Mouse (Mus musculus) mouse trophoblast stem cell (cell line): ENCODE measurements around the gene Fsd1l.
"Not testable (repeated sequence)": the region's sequence is repeated elsewhere in the genome, so short reads cannot be mapped to it uniquely, and the experiment has no call there.

Experiments
- in situ Hi-C, 2 experiments: fragments of 300-500 bp; cut with MseI, MboI; formaldehyde crosslinking; loops; 2 replicates in 1 of 2; 3 replicates in 1 of 2; pipeline ENCODE4 v1.15.1; 2025

Gene Fsd1l

DNA sequence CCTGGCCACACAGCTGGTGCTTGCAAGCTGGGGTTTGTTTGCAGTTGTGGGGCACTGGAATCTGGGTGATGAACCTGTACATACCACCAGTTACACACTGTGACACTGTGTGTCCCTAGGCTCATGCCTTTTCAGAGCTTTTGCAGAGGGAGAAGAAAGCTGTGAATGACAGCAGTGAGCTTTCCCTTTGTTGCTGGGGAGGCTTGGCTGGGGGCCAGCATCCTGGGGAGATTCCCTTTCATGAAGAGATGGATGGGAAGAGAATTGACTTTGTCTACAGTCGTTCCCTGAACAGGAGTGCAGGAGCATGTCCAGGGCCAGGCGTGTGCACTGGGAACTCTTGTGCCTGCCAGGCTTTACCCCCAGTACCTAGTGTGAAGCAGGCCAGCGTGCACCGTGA is 6.5 kb upstream of the Fsd1l start:
- in situ Hi-C loops, result loop anchor here in 1 of 2 experiments (25.0 kb wide), 1 partner anchor 212 kb away; the partner anchor contains the start of gene Tmem38b

DNA sequence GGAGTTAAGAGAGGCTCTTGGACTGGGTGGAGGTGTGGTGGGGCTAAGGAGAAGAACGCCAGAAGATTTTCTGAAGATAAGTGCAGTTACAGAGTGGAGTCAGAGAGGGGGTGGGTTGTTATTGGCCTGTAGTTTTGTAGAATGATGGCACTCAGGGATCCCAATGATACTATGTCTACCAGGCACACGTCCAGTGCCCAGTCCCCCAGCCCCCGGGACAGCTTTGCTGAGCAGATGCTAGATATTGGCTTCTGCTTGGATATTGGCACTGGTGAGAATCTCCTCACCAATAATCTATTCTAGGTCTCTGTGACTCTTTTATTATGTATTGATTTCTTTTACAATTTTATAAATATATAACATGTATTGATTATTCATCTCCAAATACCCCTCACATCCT is 6.0 kb upstream of the Fsd1l start:
- in situ Hi-C loops, result no loop called here

DNA sequence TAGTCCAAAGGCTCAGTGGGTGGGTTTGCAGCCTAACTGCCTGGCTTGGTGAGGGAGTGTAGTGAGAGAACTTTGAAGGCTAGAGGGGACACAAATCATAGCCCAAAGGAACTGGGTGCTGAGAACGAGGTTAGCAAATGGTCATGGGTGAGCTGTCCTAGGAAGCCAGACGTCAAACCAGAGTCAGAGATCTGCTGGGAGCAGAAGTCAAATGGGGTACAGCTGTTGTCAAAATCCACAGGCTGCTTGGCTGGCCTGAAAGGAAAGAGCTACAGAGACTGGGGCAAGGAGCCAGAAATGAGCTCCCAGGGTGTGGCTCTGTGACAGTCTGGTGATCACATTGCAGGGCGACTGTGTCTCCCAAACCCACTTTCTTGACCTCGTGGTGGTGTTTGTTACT is 2.3 kb upstream of the Fsd1l start:
- in situ Hi-C loops, result no loop called here

DNA sequence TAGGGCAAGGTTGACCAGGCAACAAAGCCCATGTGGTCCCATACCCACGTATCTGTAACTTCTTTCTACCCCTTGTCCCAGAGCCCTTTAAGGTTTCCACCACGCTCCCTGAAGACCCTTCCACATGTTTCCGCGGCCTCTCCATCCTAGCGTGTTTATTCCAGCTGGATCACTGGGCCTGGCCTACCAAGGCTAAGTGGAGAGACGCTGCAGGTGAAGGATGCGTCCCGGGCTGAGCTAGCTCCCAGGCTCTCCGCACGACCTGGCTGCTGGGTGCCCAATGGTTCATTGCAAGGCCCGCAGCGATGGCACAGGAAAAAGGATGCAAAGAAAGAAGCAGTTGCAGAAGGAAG is 332 bp upstream of the Fsd1l start:
- in situ Hi-C loops, result no loop called here

DNA sequence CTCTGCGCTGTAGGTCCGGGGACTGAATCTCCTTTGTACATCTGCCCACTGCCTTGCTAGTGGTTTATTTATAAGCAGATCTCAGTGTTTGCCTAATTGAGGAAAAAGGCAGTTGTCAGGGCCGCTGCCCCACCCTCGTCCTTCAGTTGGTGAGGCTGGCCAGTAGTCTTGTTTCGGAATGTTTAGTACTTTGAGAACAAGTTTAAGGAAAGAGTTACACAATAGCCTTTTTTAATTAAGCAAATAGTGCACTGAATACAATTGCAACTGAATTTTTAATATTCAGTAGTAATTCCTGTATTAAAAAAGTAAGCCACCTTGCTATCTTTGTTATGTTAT is 709 bp downstream of the Fsd1l start:
- in situ Hi-C loops, result no loop called here

DNA sequence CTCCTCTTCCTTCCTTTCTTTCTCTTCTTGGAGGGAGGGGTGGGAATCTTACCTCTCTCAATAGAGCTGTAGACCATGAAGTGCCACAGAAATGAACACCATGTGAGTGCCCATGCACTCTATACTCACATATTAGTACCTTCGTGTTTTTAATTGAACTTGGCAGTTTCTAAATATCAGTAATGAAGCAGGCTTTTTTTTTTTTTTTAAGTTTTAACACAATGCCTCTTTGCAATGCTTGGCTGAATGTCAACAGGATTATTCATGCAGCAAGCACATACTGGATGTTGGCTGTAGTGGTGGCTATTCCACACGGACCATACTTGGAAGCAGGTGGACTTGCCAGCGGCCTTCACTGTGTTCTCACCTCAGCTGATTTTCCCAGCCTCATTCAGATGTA is 4.1 kb downstream of the Fsd1l start:
- in situ Hi-C loops, result no loop called here

DNA sequence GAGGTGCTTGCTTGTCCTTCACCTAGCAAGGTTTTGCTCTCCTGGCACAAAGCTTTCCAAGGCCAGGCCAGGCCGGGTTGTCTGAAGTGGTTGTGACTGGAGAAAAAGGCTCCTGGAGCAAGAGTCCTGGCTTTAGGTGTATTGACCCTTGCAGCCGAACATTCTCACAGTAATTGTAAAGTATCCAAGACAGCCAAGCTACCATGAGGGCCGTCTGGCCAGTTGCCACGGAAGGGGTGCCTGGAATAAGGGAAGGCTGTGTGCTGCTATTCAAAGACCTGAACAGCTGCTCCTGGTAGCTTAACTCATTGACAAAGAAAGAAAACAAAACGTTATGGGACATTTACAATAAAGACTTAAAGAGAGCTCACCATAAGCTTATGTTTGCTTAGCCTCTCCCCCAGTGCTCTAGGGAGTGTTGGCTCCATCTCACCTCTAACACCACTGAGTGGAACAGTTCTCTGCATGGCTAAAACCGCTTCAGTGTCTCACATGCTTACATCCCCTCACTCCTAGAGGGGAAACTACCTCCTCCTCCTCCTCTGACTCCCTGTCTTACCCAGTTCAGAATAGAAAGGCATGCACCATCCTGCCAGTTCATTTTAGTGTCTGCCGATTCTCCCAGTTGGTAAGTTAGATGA is 6.1 kb downstream of the Fsd1l start:
- in situ Hi-C loops, result no loop called here

DNA sequence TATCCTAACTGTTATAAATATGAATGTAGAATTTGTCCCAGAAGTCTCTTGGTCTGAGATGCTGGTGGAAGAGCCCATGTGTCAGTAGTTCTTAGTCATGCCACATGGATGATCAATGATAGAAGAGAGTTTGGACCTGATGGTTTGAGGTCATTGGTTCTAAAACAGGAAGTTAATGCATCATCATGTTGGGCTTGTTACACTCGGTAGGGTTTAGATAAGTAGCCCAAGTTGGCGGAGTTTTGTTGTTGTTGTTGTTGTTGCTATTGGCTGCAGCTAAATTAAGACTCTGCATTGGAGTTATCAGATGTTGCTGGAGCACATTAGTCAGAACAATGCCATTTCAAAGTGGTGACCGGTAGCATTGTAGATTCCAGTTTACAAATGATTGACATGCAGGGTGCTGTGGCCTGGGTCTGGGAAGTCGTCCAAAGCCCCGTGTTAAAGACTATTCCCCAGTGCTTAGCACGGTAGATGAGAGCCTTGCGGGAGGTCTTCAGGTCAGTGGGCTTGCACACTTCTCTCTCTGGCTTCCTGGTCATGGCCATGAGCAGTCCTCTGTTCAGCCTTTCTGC is 7.4 kb downstream of the Fsd1l start:
- in situ Hi-C loops, result no loop called here

DNA sequence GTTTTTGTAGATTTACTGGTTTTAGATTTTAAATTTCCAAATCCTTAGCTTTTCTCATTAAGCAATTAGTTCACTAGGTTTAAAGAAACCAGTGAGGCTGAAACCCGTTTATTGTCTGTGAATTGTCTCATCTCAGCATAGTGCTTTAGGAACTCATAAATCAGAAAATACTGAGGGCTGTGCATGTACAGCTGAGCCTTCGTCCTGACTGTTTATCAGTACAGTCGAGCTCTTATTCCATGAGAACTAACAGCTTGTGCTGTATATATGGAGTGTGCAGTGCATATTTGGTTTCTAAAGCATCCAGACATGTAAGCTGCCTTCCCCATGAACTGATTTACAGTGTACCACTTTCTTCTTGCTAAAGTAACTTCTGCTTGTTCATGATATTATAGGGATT is 26.8 kb downstream of the Fsd1l start:
- in situ Hi-C loops, result no loop called here

DNA sequence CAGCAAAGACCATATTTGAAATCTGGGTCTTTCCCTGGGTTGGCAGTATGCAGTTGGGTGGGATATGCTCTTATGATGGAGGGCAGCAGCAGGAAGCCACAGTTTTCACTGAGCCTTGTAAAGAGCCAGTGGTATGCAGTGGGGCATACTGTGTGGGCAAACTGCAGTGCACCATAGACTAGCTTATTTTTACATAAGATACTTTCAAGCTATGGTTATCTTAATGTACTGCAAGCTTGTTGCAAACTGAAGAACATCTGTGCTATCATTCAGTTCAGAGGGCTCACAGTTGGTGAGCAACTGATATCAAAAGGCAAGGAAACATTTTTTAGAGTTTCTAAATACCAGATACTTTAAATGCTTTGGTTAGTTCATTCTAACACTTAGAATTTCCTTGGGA is 29.4 kb downstream of the Fsd1l start:
- in situ Hi-C loops, result no loop called here

DNA sequence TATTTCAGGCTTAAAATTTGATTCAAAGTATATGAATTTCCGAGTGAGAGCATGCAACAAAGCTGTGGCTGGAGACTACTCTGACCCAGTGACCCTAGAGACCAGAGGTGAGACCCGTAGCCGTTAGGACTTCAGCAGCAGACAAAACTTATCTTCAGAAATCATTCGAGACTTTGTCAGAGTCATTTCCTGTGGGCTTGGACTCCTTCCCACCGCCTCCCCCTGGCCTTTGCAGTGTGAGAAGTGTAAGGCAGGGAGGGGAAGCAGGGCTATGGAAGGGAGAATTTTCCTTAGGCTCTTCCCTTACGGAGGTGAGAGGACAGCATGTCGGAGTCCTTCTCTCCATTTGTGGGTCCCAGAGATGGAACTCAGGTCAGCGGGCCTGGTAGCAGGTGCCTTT is 50.8 kb downstream of the Fsd1l start:
- in situ Hi-C loops, result no loop called here

DNA sequence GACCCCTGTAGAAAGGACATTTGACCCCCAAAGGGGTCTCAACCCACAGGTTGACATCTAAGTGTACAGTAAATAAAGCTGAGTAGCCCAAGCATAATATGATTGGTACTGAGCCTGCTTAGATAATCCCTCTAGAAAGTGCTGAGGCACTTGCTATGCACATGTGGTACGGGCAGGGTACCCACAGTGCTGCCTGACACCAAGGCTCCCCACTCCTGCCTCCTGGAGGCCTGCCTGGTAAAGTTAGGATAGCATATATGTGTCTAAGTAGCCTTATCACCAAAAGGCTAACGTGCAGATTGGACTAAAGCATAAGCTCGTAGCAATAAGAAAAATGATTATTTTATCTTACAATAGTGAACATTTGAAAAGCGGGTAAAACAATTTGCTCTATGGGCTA is 57.7 kb downstream of the Fsd1l start:
- in situ Hi-C loops, result no loop called here

DNA sequence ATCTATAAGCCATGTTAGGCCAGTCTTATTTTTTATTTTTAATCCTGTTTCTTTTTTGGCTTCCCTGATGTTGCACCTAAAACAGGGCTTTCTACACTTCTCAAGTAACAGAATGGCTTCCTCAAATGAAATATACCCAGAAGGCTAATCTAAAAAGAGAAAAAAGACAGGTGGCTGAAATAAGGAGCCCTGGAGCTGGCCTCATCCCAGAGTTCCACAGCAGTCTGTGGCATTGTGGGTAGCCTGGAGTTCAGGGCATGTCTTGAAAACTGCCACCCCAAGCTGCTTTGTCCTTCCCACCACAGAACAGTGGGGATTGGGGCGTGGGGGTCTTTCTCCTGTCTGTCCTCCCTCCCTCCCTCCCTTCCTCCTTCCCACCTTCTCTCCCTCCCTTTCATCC is 60.1 kb downstream of the Fsd1l start:
- in situ Hi-C loops, result no loop called here

DNA sequence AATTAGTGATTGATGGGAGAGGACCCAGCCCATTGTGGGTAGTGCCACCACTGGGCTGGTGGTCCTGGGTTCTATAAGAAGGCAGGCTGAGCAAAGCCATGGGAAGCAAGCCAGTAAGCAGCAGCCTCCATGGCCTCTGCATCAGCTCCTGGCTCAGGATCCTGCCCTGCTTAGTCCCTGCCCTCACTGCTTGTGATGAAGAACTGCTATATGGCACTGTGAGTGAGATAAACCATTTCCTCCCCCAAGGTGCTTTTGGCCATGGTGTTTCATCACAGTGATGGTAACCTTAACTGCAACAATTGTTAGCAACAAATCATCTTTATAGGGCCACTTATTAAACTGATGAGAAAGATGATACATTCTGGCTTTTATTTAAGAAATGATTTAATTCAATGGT is 77.9 kb downstream of the Fsd1l start:
- in situ Hi-C loops, result not testable (repeated sequence)

DNA sequence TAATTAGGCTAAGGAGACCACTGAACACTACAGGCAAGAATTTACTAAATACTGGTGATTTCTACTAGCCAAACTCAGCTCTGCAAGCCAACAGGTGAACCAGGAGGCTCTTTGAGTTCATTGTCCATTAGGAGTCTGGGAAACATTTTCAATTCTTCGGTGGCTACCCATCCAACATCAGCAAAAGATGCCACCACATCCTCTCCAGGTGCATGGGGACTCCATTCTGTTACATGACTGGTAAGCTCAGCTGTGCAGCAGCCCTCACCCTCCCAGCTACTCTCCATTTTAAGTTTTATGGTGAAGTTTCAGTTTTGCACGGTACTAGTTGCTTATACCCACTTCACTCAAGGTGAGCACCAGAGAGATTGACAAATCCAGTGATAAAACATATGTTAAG is 78.8 kb downstream of the Fsd1l start:
- in situ Hi-C loops, result no loop called here

DNA sequence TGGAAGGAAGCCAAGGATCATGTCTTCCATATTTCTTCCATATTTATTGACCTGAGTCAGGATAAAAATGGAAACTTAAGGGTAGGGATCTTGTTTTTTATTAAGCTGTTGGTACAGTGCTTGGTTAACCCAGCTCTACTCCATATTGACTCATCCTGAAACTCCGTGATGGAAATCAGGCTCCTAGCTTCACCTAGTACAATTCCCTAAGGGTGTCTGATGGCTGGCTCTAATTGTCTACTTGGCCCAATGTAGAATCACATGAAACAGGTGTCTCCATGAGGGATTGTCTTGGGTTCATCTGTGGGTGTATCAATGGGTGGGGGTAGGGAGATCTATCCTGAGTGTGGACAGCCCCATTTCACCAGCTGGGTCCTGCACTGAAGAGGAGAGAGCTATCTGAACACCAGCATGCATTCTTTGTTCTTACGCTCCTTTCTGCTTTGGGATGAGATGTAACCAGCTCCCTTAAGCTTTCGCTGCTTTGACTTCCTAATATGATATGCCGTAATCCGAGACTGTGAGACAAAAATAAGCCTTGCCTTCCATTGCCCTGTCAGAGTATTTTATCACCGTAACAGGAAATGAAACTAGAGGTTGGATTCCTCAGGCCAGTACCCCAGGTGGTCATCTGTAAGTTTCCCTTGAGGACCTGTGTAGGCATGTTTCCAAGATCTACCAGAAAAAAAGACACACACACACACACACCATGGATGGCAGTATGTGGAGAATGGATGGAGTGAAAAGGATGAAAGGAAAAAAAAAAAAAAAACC is 79.5 kb downstream of the Fsd1l start:
- in situ Hi-C loops, result no loop called here

DNA sequence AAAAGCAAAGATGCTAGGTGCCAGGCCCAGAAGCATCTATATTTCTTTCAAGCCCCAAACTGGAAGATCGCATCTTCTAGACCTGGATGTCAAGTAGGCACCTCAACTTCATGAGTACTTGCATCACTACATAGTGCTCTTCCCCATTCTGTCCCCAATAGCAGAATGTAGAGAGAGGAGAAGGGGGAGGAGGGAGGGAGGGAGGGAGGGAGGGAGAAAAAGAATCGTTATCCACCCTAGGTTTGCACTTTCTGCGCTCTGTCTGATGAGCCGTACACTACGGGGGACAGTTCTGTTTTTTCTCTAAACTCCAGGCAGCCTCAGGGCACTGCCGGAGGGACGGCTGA is 82.4 kb downstream of the Fsd1l start, which contains the start of gene Fktn:
TSS of gene Fktn (plus strand) at position 295 of the 347 bp plus-strand sequence.
- in situ Hi-C loops, result no loop called here

DNA sequence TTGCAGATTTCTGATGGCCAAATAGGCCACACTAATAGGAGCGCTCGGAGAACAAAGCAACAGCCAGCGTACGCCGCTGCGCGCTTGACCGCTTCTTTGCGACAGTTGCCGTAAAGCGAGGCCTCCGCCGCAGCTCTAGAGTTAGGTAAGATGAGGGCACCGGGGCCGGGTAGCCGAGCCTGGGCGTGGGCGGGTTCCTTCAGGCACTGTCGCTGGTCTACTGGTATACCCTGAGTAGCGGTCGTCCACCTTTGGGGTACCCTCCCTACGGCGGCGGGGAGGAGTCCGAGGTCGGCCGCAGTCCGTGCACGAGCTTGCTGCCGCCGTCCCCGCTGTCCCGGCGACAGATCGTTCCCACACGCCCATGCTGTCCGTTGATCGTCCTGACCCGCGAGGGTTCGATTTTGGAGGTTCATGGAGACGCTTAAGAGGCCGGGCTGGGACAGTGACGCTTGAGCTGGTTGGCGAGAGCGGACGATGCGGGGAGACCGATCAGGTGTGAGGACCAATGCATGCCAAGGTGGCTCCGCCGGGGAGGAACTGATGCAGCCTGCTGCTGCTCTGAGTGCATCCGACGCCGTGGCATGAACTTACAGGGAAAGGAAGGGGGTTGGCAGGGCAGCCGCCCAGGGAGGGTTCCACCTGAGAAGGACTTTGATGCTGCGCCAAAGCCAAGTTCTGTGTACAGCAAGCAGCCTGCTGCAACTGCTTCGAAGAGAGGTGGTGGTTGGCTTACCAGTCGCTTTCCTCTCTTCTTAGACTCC is 83.0 kb downstream of the Fsd1l start:
- in situ Hi-C loops, result no loop called here

DNA sequence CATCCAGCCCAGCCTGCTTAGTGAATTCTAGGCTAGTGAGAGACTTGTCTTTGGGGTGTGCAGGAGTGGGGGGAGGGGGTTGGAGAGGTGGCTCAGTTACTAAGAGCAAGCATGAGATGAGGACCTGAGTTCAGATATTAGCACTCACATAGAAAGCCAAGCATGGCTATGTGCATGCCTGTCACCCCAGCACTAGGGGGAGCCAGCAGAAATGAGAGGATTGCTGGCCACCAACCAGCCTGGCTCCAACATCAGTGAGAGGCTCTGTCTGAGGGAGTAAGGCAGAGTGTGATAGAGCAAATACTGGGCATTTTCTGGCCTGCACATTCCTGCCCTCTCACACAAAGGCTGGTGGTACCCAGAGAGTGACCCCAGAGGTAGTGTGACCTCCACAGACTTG is 84.7 kb downstream of the Fsd1l start:
- in situ Hi-C loops, result no loop called here

DNA sequence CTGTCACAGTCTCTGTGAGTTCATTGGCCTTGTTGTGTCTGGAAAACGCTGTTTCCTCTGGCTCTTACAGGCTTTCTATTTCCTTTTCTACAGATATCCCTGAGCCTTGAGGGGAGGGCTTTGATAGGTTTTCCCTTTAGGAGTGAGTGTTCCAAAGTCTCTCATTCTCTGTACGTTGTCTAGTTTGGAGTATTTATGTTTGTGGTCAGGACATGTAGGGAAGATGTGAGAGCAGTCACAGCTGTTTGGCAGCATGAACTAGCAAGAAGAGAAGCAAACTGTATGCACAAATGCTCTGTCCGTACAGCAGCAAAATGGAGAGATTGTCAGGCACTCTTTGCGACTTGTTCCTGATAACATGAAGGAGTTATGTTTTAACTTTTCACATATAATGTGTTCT is 86.3 kb downstream of the Fsd1l start:
- in situ Hi-C loops, result no loop called here

DNA sequence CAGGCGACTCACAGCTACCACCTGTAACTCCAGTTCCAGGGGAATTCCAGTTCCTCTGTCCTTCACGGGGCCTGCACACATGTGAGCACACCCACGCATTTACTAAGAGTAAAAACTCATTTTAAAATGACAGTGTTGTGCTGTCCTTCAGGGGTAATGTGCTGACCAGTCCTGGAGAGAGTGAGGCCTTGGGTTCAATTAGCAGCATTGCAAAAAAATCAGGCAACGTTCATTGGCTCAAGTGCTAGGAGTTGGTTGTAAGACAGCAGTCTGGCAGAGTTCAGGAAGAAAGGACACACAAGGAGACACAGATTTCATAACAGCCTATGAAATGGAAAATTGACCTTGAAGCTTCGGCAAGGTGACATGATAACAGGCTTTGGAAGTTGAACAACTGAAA is 87.0 kb downstream of the Fsd1l start:
- in situ Hi-C loops, result no loop called here

DNA sequence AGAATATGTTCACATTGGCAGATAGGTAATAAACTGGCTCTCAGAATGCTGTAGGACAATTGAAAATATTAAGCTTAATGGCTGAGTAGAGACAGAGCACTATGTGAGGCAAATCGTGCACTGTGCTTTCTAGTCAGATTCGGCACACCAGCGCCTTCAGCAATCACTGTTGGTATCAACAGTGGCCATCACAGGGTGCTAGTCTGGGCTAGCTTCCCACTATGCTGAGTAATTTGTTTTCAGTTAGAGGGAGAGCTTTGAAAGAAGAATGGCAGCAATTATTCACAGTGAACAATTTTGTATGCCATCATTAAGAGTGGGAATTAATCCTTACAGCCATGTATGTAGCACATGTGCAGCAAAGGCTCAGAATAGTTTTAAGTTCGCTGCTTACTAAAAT is 91.2 kb downstream of the Fsd1l start:
- in situ Hi-C loops, result no loop called here

DNA sequence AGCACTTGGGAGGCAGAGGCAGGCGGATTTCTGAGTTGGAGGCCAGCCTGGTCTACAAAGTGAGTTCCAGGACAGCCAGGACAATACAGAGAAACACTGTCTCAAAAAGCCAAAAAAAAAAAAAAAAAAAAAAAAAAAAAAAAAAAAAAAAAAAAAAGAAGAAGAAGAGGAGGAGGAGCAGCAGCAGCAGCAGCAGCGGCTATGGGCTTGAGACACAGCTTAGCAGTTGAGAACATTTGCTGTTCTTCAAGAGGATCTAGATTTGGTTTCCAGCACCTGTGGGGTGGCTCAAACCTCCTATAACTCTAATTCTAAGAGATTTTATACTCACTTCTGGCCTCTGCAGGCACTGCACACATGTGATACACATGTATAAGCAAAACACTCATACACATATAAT is 94.8 kb downstream of the Fsd1l start:
- in situ Hi-C loops, result not testable (repeated sequence)
